Mouse (Mus musculus): Measurements from ENCODE around the gene Stab1. TPM values are rescaled to one million over a fixed set of nuclear protein-coding genes. Genes with fewer than 3 reads are reported as not detected.
A peak's percentile ranks its signal among the peaks of the same experiment; 100 is the strongest.

The Stab1 gene
- polyA plus RNA-seq, 1 experiment from 2014 or later = 22.8 TPM

GRCm38 (mm10) chr14:31206472-31206981, 38.1 kb upstream of the Stab1 start:
- peak overlapping the region; percentile 77 for H3K9ac ChIP-seq
- 0% methylated on average over 44 of the region's 48 CpGs for WGBS
- H3K4me2 ChIP-seq = peak overlapping the region; percentile 83
- H3K36me3 ChIP-seq (replicated peaks) = peaks cover 16% of the 10 kb centered on the region
- H3K27me3 ChIP-seq (replicated peaks) = no peaks in the 10 kb centered on the region
- H3K4me3 ChIP-seq = peak overlapping the region; percentile 57
- peak overlapping the region; percentile 88 for H3K27ac ChIP-seq
- H3K4me1 ChIP-seq = peaks cover 26% of the 10 kb centered on the region
- peak; percentile 82 for ATAC-seq (replicated peaks)
- H3K9me3 ChIP-seq = no peaks in the 10 kb centered on the region

- H3K9ac ChIP-seq = peak overlapping the region; percentile 77
- H3K4me2 ChIP-seq = peak overlapping the region; percentile 83
- ATAC-seq (replicated peaks) = peak; percentile 74
- H3K36me3 ChIP-seq (replicated peaks) = peaks cover 20% of the 10 kb centered on the region
- peak overlapping the region; percentile 88 for H3K27ac ChIP-seq
- WGBS = under 1% methylated on average over 39 of the region's 39 CpGs
- H3K4me1 ChIP-seq = peaks cover 26% of the 10 kb centered on the region
- H3K9me3 ChIP-seq = no peaks in the 10 kb centered on the region
- no peaks in the 10 kb centered on the region for H3K27me3 ChIP-seq (replicated peaks)
- H3K4me3 ChIP-seq = peak overlapping the region; percentile 57
These were observed 37.4 kb upstream of the Stab1 start for GRCm38 (mm10) chr14:31205562-31206467.

- Histone ChIP-seq H3K9ac (peak overlapping the region; percentile 77), H3K36me3 (replicated peaks) (peaks cover 26% of the 10 kb centered on the region), H3K4me2 (peak overlapping the region; percentile 83), H3K27ac (peak overlapping the region; percentile 88), H3K4me1 (peaks cover 26% of the 10 kb centered on the region), H3K27me3 (replicated peaks) (no peaks in the 10 kb centered on the region), H3K9me3 (no peaks in the 10 kb centered on the region), H3K4me3 (peak overlapping the region; percentile 57)
- ATAC-seq (replicated peaks) = 0 out of 2 replicates have a peak, but pooled peaks have one; percentile 6
- WGBS = 16% methylated on average over 8 of the region's 8 CpGs
These were observed 36.8 kb upstream of the Stab1 start for GRCm38 (mm10) chr14:31205244-31205561.

- 77% methylated on average over 4 of the region's 4 CpGs for WGBS
- H3K9ac ChIP-seq = peak overlapping the region; percentile 77
- H3K27ac ChIP-seq = peak overlapping the region; percentile 88
These were observed 36.4 kb upstream of the Stab1 start for GRCm38 (mm10) chr14:31204844-31205243.

GRCm38 (mm10) chr14:31200038-31200437, 31.6 kb upstream of the Stab1 start:
- Histone ChIP-seq H3K4me3 (no peak overlapping the region), H3K4me2 (no peak overlapping the region), H3K36me3 (replicated peaks) (peaks cover 31% of the 10 kb centered on the region), H3K4me1 (peaks cover 23% of the 10 kb centered on the region), H3K9me3 (no peaks in the 10 kb centered on the region), H3K27ac (no peak overlapping the region), H3K9ac (no peak overlapping the region), H3K27me3 (replicated peaks) (no peaks in the 10 kb centered on the region)
- WGBS = 84% methylated on average over 3 of the region's 3 CpGs
- ATAC-seq (replicated peaks) = no peak

More at GRCm38 (mm10) chr14:31204844-31205243, 36.4 kb upstream of the Stab1 start:
- Histone ChIP-seq H3K4me2 (peak overlapping the region; percentile 83), H3K4me1 (peaks cover 26% of the 10 kb centered on the region), H3K4me3 (peak overlapping the region; percentile 57), H3K36me3 (replicated peaks) (peaks cover 29% of the 10 kb centered on the region), H3K27me3 (replicated peaks) (no peaks in the 10 kb centered on the region), H3K9me3 (no peaks in the 10 kb centered on the region)
- no peak for ATAC-seq (replicated peaks)

GRCm38 (mm10) chr14:31199599-31199998, 31.2 kb upstream of the Stab1 start:
- H3K9ac ChIP-seq = no peak overlapping the region
- H3K36me3 ChIP-seq (replicated peaks) = peaks cover 35% of the 10 kb centered on the region
- no peaks in the 10 kb centered on the region for H3K9me3 ChIP-seq
- no peak overlapping the region for H3K27ac ChIP-seq
- ATAC-seq (replicated peaks) = no peak
- no peaks in the 10 kb centered on the region for H3K27me3 ChIP-seq (replicated peaks)
- H3K4me3 ChIP-seq = no peak overlapping the region
- no peak overlapping the region for H3K4me2 ChIP-seq
- 91% methylated on average over 7 of the region's 7 CpGs for WGBS
- peaks cover 19% of the 10 kb centered on the region for H3K4me1 ChIP-seq

- H3K36me3 ChIP-seq (replicated peaks) = peaks cover 31% of the 10 kb centered on the region
- H3K27me3 ChIP-seq (replicated peaks) = no peaks in the 10 kb centered on the region
- no peaks in the 10 kb centered on the region for H3K9me3 ChIP-seq
- ATAC-seq (replicated peaks) = no peak; the same call in 1 of the 2 replicates
- H3K9ac ChIP-seq = no peak overlapping the region
- no peak overlapping the region for H3K4me2 ChIP-seq
- H3K27ac ChIP-seq = no peak overlapping the region
- H3K4me3 ChIP-seq = no peak overlapping the region
- peaks cover 10% of the 10 kb centered on the region for H3K4me1 ChIP-seq
- 51% methylated on average over 16 of the region's 16 CpGs for WGBS
These were observed 29.4 kb upstream of the Stab1 start for GRCm38 (mm10) chr14:31197547-31198516.

- peaks cover 10% of the 10 kb centered on the region for H3K4me1 ChIP-seq
- ATAC-seq (replicated peaks) = peak; percentile 18; the same call in 1 of the 2 replicates
- no peak overlapping the region for H3K9ac ChIP-seq
- H3K4me3 ChIP-seq = no peak overlapping the region
- peaks cover 26% of the 10 kb centered on the region; the same call in 1 of the 2 replicates for H3K36me3 ChIP-seq (replicated peaks)
- H3K27ac ChIP-seq = no peak overlapping the region
- H3K9me3 ChIP-seq = no peaks in the 10 kb centered on the region
- no peak overlapping the region for H3K4me2 ChIP-seq
- H3K27me3 ChIP-seq (replicated peaks) = no peaks in the 10 kb centered on the region
These were observed 27.5 kb upstream of the Stab1 start for GRCm38 (mm10) chr14:31195968-31196367.

- Histone ChIP-seq H3K27me3 (replicated peaks) (no peaks in the 10 kb centered on the region), H3K27ac (no peak overlapping the region), H3K4me2 (no peak overlapping the region), H3K4me3 (no peak overlapping the region), H3K9ac (no peak overlapping the region), H3K4me1 (peaks cover 10% of the 10 kb centered on the region), H3K9me3 (no peaks in the 10 kb centered on the region), H3K36me3 (replicated peaks) (peaks cover 28% of the 10 kb centered on the region; the same call in 1 of the 2 replicates)
- 97% methylated on average over 4 of the region's 4 CpGs for WGBS
- ATAC-seq (replicated peaks) = 0 out of 2 replicates have a peak, but pooled peaks have one; percentile 19
These were observed 27.1 kb upstream of the Stab1 start for GRCm38 (mm10) chr14:31195521-31195920.

GRCm38 (mm10) chr14:31194891-31195513, 26.6 kb upstream of the Stab1 start:
- no peak overlapping the region for H3K9ac ChIP-seq
- H3K36me3 ChIP-seq (replicated peaks) = peaks cover 28% of the 10 kb centered on the region
- whole genome bisulfite sequencing = 88% methylated on average over 14 of the region's 14 CpGs
- H3K4me3 ChIP-seq = no peak overlapping the region
- H3K4me2 ChIP-seq = no peak overlapping the region
- peaks cover 10% of the 10 kb centered on the region for H3K4me1 ChIP-seq
- ATAC-seq (replicated peaks) = no peak
- no peak overlapping the region for H3K27ac ChIP-seq
- no peaks in the 10 kb centered on the region for H3K27me3 ChIP-seq (replicated peaks)
- no peaks in the 10 kb centered on the region for H3K9me3 ChIP-seq

GRCm38 (mm10) chr14:31194441-31194840, 26.0 kb upstream of the Stab1 start:
- Histone ChIP-seq H3K4me2 (no peak overlapping the region), H3K4me3 (no peak overlapping the region), H3K36me3 (replicated peaks) (peaks cover 30% of the 10 kb centered on the region), H3K9me3 (no peaks in the 10 kb centered on the region), H3K27me3 (replicated peaks) (no peaks in the 10 kb centered on the region), H3K9ac (no peak overlapping the region), H3K27ac (no peak overlapping the region), H3K4me1 (peaks cover 10% of the 10 kb centered on the region)
- ATAC-seq (replicated peaks) = no peak
- WGBS = 91% methylated on average over 2 of the region's 2 CpGs
